Mouse (Mus musculus) frontal cortex, adult 2 months (tissue): ENCODE data around the gene Tgfbrap1. TPM values are rescaled to one million over a fixed set of nuclear protein-coding genes. Genes with fewer than 3 reads are reported as not detected.
"Not testable (repeated sequence)": the region's sequence is repeated elsewhere in the genome, so short reads cannot be mapped to it uniquely, and the experiment has no call there.

Source experiments
- DNase-seq, 2 experiments: peaks; one replicate each; pipeline ENCODE4 v3.0.0; 2022; ENCODE audit warnings: low spot score in 1 of 2; ENCODE audit errors: extremely low spot score in 1 of 2
- polyA plus RNA-seq: library from polyadenylated mRNA; depleted of rRNA; stranded (reverse); fragments of >200 nt; gene quantifications from 2 replicates; pipeline ENCODE4 v1.2.3, GENCODE M21; 2012; rRNA removed

Tgfbrap1 gene
- polyA plus RNA-seq, 1 experiment: 36.7 TPM

DNA sequence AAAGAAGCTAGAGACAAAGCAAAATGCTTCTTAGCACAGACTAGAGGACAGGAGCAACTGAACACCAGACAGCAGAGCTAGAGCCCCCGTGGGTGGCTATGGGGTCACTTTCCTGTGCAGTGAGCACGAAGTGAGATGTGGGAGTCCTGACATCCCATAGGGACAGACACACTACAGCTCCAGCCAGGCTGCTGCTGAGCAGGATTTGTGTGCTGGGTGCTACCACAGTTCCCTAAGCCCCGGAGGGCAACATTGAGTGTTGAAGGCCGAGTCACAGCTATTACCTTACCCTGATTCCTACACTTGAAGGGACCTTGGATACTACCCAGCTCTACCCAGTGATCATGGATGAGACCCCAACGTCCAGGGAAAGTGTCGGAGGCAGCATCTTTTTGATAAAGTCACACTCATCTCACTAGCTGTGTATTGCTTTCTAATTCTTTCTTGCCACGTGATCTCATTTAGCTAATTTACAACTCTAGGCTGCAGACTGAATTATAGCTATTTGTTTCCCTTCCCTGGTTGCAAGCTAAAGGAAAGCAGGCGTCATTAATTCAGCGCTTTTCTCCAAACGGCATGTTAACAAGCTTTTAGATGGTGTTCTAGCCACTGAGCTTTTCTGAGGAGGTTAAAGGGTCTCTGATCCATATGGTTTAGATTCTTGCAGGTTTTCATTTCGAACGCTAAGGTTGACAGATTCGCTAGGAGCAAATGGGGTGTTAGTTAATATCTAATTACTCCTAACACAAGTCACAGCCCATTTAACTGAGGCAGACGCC is 53.0 kb downstream of the Tgfbrap1 start:
- no peak for DNase-seq

DNA sequence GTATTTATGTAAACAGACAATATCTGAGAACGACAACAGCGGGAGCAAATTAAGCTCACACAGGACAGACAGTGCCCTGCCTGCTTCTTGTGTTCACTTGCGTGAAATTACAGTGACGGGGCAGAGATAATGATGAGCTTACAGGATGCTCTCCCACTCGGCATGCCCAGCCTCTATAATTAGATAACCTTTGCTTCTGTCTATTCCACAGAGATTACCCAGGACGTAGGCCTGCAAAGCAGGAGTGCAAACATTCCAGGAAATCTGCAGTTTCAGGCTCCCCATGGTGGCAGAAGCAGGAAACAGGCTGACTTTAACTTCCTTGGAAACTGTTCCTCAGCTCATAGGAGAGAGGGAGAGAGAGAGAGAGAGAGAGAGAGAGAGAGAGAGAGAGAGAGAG is 56.2 kb downstream of the Tgfbrap1 start:
- DNase-seq: peak in 1 of 2 experiments; percentile 31

DNA sequence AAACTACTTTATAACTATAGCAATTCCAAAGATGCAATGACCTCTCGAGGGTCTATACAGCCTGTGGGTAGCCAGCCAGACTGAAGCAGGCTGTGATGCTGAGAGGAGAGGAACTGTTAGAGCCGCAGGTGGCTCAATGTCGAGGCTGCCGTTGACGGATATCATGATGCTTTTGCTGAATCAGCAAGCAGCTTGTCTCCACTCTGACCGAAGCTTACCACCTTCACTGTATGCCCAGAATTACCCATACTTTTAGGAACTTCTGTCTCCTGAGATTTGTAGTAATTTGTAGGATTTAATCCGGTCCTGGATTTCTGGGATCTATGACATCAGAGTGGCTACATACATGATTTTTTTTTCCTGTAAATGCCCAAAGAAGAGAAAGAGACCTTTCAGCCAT is 62.4 kb downstream of the Tgfbrap1 start:
- DNase-seq: no peak

GRCm38 (mm10) chr1:43015153-43015685 is 83.2 kb downstream of the Tgfbrap1 start:
- DNase-seq: not testable (repeated sequence)

DNA sequence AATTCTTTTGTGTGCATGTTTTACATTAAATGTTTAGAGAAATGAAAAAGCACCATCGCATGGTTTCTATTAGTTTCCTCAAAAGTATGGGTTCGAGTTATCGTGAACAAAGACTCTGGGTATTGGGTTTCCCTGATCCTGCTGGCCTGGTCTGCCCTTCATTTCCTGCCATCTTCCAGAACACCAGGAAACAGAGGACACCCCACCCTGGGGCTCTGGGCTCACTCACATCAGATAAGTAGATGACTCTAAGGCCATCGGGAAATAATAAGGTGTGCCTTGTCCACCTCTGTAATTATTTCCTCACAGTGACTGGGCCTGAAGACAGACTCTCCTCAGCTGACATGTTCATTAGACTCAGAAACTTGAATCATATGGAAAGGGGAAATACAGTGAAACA is 88.0 kb downstream of the Tgfbrap1 start:
- DNase-seq: no peak

DNA sequence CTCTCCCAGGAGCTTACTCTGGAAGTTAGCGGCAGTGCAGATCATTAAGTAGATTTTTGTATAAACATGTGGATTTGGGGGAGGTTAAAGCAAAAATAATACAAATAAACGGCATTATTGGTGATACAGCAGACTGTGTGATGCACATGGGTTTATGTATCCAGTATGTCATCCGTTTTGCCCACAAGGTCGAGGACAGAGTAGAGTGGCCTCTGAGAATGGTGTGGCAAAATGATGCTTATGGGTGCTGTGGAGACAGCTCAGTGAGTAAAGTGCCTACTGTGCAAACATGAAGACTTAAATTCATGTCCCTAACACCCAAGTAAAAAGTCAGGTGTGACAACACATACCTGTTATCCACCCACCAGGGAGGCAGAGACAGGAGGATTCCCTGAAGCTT is 91.9 kb downstream of the Tgfbrap1 start:
- no peak for DNase-seq

- peak; percentile 13 to 55 for DNase-seq
Observed at GRCm38 (mm10) chr1:43006051-43006514, 92.4 kb downstream of the Tgfbrap1 start.

Other genes with a start within 250 kb of the Tgfbrap1 start
- gene Mrps9, start 247.4 kb downstream of the Tgfbrap1 start, polyA plus RNA-seq: 56.2 and 57.1 TPM in 2 replicates
- gene Gpr45, start 145.8 kb downstream of the Tgfbrap1 start, polyA plus RNA-seq: 9.7 and 12.4 TPM in 2 replicates
- 22.3 and 23.8 TPM in 2 replicates for gene AI597479, start 73 bp upstream of the Tgfbrap1 start, polyA plus RNA-seq
- gene Fhl2, start 98.3 kb upstream of the Tgfbrap1 start, polyA plus RNA-seq: 73.6 and 80.4 TPM in 2 replicates